8 mouse cellular contexts compared by ENCODE assay signal in the genomic region with DNA sequence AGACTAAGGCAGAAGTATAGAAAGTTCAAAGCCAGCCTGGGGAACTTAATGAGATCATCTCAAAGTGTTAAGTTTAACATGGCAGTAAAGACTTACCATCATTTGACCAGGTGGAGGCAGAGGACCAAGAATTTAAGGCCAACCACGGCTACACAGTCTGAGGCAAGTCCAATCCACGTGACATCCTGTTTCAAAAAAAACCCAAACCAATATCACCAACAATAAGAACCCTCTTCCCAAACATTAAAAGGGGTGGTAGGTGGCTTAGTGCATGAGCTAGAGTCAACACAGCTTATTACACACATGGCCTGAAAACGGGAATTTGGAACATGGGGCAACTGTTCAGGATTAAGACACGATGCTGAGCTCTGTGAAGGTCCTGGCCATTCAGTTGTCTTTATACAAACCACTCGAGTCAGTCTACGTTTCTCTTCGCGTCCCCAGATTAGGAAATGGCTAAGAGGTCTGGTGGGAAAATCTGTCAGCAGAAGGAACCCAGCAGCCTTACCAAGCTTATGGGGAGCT. TPM values are rescaled to one million over a fixed set of nuclear protein-coding genes. Genes with fewer than 3 reads are reported as not detected.
DNase-seq lines count a peak whose midpoint lies in the region; ATAC-seq and TF ChIP-seq lines count a peak whose summit lies in the region.

No protein-coding gene starts in this region.

- no peaks in the 10 kb centered on the region for H3K27me3 ChIP-seq in hindbrain, embryonic 16.5 days (replicated peaks; ENCODE audit: control insufficient read depth, insufficient read depth, low read length)
- no peaks in the 10 kb centered on the region for H3K27me3 ChIP-seq in midbrain, embryonic 14.5 days (ENCODE audit: control insufficient read depth, insufficient read depth, low read length)

- peak overlapping the region; percentile 83 for H3K4me2 ChIP-seq in hindbrain, embryonic 16.5 days (ENCODE audit: low read length)
- peak overlapping the region; percentile 71 for H3K4me2 ChIP-seq in midbrain, embryonic 14.5 days (ENCODE audit: low read length)

- no peak for TF ChIP-seq CTCF in left cerebral cortex, adult 2 months (IDR thresholded peaks at IDR 0.05)
- TF ChIP-seq CTCF in bone marrow, adult 2 months (IDR thresholded peaks at IDR 0.05; ENCODE audit: control insufficient read depth, insufficient read depth, low read length): no peak

- DNase-seq in left cerebral cortex, adult 2 months (ENCODE audit: extremely low spot score in 1 of 2, low spot score in 2 of 2): no peak
- no peak for DNase-seq in left cerebral cortex, adult 11 months (ENCODE audit: low spot score)
- DNase-seq in midbrain, embryonic 14.5 days: no peak
- no peak for DNase-seq in right cerebral cortex, adult 18-20 months
- no peak for DNase-seq in urinary bladder, postnatal 25 days (ENCODE audit: low spot score)
- DNase-seq in thymus, postnatal 4 days: no peak

- H3K36me3 ChIP-seq in hindbrain, embryonic 16.5 days (ENCODE audit: control insufficient read depth, insufficient read depth, low read length): no peaks in the 10 kb centered on the region
- H3K36me3 ChIP-seq in midbrain, embryonic 14.5 days (ENCODE audit: control insufficient read depth, insufficient read depth, low read length): no peaks in the 10 kb centered on the region

- intact Hi-C loops in left cerebral cortex, adult 2 months (cut with DNase I): no loop called here

- H3K4me3 ChIP-seq in left cerebral cortex, adult 2 months: peak overlapping the region; percentile 63
- H3K4me3 ChIP-seq in bone marrow, adult 2 months (replicated peaks; ENCODE audit: control insufficient read depth, low read depth, low read length): peak overlapping the region; percentile 82
- peak overlapping the region; percentile 85 for H3K4me3 ChIP-seq in hindbrain, embryonic 16.5 days (ENCODE audit: low read length)
- peak overlapping the region; percentile 72 for H3K4me3 ChIP-seq in midbrain, embryonic 14.5 days (replicated peaks; ENCODE audit: low read depth, low read length)

- no peak for TF ChIP-seq POLR2A in bone marrow, adult 2 months (IDR thresholded peaks at IDR 0.05; ENCODE audit: borderline replicate concordance, control insufficient read depth, low read depth, low read length)

- H3K9ac ChIP-seq in hindbrain, embryonic 16.5 days (ENCODE audit: low read depth, low read length): peak overlapping the region; percentile 75
- peak overlapping the region; percentile 58 for H3K9ac ChIP-seq in midbrain, embryonic 14.5 days (replicated peaks; ENCODE audit: low read length)

- peak overlapping the region; percentile 91 for H3K27ac ChIP-seq in left cerebral cortex, adult 2 months
- peak overlapping the region; percentile 92 for H3K27ac ChIP-seq in bone marrow, adult 2 months (ENCODE audit: control insufficient read depth, insufficient read depth, low read depth, low read length, poor library complexity)
- H3K27ac ChIP-seq in hindbrain, embryonic 16.5 days (ENCODE audit: low read depth, low read length): peak overlapping the region; percentile 88
- H3K27ac ChIP-seq in midbrain, embryonic 14.5 days (replicated peaks; ENCODE audit: low read depth, low read length): peak overlapping the region; percentile 75

- no peaks in the 10 kb centered on the region; the same call in 1 of the 2 replicates for H3K4me1 ChIP-seq in bone marrow, adult 2 months (ENCODE audit: control insufficient read depth, insufficient read depth, low read length)
- peaks cover 11% of the 10 kb centered on the region for H3K4me1 ChIP-seq in hindbrain, embryonic 16.5 days (ENCODE audit: control insufficient read depth, insufficient read depth, low read depth, low read length)
- H3K4me1 ChIP-seq in midbrain, embryonic 14.5 days (ENCODE audit: control insufficient read depth, insufficient read depth, low read length): peaks cover 25% of the 10 kb centered on the region

- no peak for ATAC-seq in hindbrain, embryonic 16.5 days
- peak; percentile 13 for ATAC-seq in midbrain, embryonic 14.5 days (ENCODE audit: low FRiP score, low TSS enrichment)

- 5% methylated on average over 8 of the region's 8 CpGs for WGBS in bone marrow, adult 2 months
- 30% methylated on average over 8 of the region's 8 CpGs for WGBS in hindbrain, embryonic 16.5 days
- WGBS in midbrain, embryonic 14.5 days: 27% methylated on average over 8 of the region's 8 CpGs

- no peaks in the 10 kb centered on the region for H3K9me3 ChIP-seq in hindbrain, embryonic 16.5 days (ENCODE audit: control insufficient read depth, low read length)
- H3K9me3 ChIP-seq in midbrain, embryonic 14.5 days (ENCODE audit: control insufficient read depth, low read length): no peaks in the 10 kb centered on the region

RNA-seq across cellular contexts. Expression of gene Usp28, which starts 0.8 kb away (rescaled TPM):
- 10 to 100 TPM; 46.3 to 49.6 TPM for total RNA-seq in left cerebral cortex, adult 2 months (2021)
- 5.4 and 26.7 TPM in 2 replicates for polyA plus RNA-seq in bone marrow, adult 2 months (2011; ENCODE audit: insufficient read depth, insufficient read length, low replicate concordance, missing spikeins)
- polyA plus RNA-seq in hindbrain, embryonic 16.5 days (2015; fragmentation: Nextera tagmentation; extraction: Ambion mirVana): 33.0 and 34.1 TPM in 2 replicates
- 24.3 and 33.4 TPM in 2 replicates for polyA plus RNA-seq in midbrain, embryonic 14.5 days (2014; fragmentation: Nextera tagmentation; extraction: Ambion mirVana)

RNA-seq across cellular contexts. Expression of gene Htr3b, which starts 19.6 kb away (rescaled TPM):
- not detected for total RNA-seq in left cerebral cortex, adult 2 months (2021)
- not detected in 2 replicates for polyA plus RNA-seq in bone marrow, adult 2 months (2011; ENCODE audit: insufficient read depth, insufficient read length, low replicate concordance, missing spikeins)
- 0.40 and 0.60 TPM in 2 replicates for polyA plus RNA-seq in hindbrain, embryonic 16.5 days (2015; fragmentation: Nextera tagmentation; extraction: Ambion mirVana)
- polyA plus RNA-seq in midbrain, embryonic 14.5 days (2014; fragmentation: Nextera tagmentation; extraction: Ambion mirVana): 0.15 TPM in 1 of 2 replicates, not detected in the other
